Mouse (Mus musculus): ENCODE measurements at regions not wholly inside any gene's neighbourhood (a gene's known extent, or its start where the extent isn't known, plus 50 kb on each side); places are given as distances from the start of the nearest gene placed in this dataset.

GRCm38 (mm10) chr5:77594719-77595118 lies 186.9 kb upstream of the Igfbp7 start:
- no peak for DNase-seq (ENCODE audit: low spot score)

- no peak for DNase-seq (ENCODE audit: low spot score)
These were observed 181.4 kb upstream of the Igfbp7 start for GRCm38 (mm10) chr5:77589252-77589651.

- DNase-seq (ENCODE audit: low spot score): no peak
These were observed 173.9 kb upstream of the Igfbp7 start for GRCm38 (mm10) chr5:77581702-77582101.

GRCm38 (mm10) chr5:77581106-77581638 lies 173.3 kb upstream of the Igfbp7 start:
- no peak for DNase-seq (ENCODE audit: low spot score)

GRCm38 (mm10) chr5:77579826-77580745 lies 172.2 kb upstream of the Igfbp7 start:
- DNase-seq (ENCODE audit: low spot score): no peak

DNA sequence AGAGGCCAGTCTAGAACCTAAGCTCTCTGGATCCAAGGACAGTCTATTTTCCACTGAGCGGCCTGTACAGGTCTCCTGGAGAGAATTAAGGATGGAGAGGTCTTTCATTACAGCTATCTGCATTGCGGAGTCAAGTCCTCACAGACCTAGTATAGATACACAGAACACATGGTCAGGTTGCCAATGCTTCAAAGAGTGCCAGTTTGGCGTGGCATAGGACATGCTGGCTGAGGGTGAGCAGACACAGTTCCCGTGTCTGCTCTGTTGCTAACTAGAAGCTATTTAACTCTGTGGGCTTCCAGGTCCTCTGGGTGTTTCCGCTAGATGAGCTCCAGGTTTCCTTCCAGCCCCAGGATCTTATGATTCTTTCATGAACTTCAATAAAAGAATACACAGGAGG lies 169.0 kb upstream of the Igfbp7 start:
- DNase-seq (ENCODE audit: low spot score): no peak

DNA sequence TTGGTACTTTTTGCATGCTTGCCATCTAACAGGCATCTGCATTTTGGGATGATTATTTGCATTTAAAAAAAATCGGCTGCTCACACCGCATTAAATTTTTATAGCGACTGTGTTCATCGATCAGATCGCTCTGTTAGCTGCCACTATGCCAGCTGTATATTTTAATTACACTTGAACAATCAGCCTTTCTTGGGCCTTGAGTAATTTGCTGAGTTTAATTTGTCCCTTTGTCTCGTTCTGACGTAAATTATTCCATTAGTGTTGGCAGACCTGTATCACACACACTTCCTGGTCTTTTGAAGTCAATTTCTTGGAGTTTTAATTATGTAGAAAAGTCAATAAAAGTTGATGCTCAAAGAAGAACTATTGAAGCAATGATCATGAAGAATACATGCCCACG lies 167.9 kb upstream of the Igfbp7 start:
- DNase-seq (ENCODE audit: low spot score): no peak

DNA sequence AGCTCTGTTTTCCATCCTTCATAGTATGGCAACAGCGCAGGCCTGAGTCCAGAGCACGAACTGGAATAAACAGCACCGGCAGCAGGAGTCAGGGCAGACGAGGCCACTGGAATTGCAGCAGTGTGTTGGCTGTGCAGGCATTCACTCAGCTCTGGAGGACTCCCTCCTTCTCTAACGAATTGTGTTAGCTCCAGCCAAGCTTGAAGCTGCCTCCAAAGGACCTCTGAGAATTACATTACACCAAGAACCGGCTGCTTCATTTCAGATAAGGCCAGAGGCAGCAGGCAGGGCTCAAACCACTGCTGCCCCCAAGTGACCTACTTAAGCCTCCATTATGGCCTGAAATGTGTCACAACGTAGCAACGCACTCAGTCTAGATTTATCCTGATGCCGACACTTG lies 162.5 kb upstream of the Igfbp7 start:
- no peak for DNase-seq (ENCODE audit: low spot score)

DNA sequence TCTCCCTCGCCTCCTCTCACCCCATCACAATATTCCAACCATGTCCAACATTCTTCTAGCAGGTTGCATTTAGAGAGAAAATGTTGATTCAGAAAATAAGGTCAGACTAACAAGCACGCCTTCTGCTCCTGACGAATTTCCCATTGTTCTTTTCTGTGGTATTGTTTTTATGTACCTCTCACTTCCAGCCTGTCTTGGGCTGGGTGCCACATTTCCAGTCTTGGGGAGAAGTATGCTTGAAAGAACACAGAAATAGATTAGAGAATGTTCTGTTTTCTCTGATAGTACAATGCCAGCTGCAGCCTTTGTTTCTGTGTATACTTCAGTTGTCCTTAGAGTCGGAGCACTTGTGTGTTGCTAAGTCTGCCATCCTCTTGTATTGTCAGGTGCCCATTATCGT lies 160.3 kb upstream of the Igfbp7 start:
- DNase-seq (ENCODE audit: low spot score): no peak

DNA sequence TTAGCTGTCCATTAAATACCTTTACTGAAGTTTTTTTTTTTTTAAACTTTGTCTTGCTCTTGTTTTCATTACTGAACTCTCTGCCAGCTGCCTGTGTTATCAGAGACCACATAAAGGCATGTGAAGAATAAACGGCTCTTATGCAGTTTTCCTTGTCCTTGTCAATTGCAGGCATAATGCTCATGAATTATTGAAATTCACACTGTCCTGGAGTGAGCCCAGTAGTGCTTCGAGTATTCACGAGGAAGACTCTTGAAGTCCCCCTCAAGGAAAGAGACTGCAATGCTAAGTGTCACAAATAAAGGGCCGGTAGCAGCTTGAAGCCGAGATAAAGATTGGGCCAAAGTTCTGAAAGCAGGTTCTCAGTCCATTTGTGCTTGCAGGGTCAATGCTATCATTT lies 144.7 kb upstream of the Igfbp7 start:
- DNase-seq (ENCODE audit: low spot score): no peak

DNA sequence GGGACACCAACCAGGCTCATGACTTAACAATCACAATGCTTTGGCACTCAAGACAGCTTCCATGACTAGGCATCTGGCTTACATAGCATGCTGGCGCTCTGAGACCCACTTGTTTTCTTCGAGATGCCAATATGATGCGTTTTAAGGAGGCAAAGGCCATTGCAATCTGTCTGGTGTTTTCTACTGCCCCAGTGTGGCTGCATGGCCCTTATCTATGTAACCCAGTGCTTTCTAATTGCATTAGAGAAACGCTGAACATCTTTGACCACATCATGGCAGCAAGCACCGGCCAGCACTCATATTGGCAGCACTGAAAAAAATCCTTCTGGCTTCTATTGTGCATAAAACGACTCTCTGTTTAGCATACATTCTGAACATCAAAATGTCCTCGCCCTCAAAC lies 144.2 kb upstream of the Igfbp7 start:
- no peak for DNase-seq (ENCODE audit: low spot score)

DNA sequence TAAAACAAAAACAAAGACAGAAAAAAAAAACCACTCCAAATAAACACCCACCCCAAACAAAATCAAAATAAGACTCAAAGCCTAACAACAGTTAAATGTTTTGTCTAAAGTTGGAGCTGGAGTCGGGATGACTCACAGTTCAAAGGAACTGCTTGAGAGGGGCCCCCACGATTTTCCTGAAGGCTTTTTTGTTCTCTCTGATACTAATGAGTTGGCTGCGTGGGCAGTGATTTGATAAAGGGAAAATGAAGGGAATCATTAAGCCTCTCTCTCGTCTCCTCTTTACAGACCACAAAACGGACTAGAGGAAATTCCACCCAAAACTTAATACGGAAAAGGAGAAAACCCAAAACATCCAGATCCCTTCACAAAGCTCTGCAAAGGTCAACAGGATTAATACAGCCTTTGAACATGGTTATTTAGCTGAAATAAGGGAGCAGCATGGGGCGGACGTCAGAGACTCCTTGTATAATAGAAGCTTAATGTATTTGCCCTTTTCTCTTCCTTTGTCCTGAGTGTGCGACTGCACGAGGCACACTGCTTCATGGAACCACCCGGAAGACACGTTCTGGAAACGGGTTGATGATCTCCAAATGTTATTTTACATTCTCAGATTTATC lies 138.3 kb upstream of the Igfbp7 start:
- DNase-seq (ENCODE audit: low spot score): peak; percentile 22

DNA sequence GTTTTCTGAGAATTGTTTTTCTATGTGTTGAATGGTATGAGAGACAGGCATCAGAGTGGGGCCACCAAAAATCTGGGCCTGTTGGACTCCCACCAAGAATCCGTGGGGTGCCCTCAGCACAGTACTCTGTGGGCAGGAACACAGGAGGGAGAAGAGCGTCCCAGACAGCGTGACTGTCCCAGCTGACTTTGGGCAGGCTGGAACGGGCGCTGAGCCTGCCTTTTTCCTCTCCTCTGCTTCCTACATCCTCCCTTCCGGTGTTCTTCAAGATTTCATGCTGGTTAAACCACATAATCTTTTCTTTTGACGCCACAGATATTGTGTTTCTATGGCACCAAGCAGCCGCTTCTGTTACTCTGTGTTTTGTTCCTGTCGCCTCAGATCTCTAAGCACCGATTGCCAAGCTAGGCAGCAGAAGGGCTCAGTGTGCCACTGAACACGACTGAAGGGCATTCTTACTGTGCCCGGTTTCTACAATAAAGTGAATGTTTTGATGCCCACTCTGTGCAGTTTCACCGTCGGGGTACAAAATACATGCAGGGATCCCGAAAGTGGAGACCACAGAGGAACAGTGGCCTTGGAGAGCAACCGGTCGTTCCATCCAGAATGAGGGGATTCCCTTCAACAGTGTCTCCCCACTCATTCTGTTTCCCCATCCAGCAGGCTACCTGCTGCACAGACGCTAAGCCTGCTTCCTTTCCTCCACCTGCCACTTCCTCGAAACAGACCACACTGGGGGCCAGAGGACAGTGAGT lies 124.6 kb upstream of the Igfbp7 start:
- DNase-seq (ENCODE audit: low spot score): no peak

GRCm38 (mm10) chr5:77530376-77530775 lies 122.5 kb upstream of the Igfbp7 start:
- DNase-seq (ENCODE audit: low spot score): no peak

- no peak for DNase-seq (ENCODE audit: low spot score)
These were observed 109.4 kb upstream of the Igfbp7 start for GRCm38 (mm10) chr5:77517252-77517651.

GRCm38 (mm10) chr5:77515448-77515847 lies 107.6 kb upstream of the Igfbp7 start:
- DNase-seq (ENCODE audit: low spot score): no peak

DNA sequence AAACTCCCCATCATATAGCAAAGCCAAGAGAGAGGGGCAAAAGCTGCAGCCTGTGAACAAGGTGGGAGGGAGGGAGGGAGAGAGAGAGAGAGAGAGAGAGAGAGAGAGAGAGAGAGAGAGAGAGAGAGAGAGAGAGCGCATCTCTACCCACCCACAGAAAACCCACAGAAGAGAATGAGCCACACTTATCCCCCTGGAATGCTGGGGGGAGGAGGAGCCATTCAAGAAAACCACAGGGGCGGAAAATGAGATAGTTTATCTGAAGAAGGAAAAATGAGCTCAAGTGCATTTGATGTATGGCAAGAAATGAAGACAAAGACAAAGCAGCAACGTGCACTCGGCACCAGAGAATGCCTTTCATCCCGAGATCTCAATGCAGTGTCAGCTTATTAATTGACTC lies 94.8 kb upstream of the Igfbp7 start:
- no peak for DNase-seq (ENCODE audit: low spot score)

DNA sequence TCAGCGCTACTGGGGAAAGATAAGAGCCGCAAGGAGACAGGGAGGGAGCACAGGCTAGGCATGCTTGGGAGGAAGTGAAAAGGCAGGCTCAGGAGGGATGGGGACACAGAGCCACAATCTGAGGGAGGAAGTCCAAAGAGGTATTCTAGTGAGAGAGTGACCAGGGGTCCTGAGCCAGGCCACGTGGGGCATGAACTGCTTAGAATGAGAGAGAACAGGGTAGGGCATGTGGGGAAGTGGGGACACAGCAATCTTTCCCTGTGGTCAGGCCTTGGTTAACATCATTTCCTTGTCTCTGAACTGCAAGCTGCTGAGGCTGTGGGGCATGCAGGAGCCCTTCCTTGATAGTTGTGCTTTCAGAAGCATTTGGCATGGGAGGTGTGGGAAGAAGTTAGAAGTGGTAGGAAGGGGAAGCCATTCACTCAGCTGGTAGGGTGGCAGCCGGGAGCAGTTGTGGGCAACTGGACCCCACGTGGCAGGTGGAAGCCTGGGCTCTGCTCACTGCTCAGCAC lies 92.2 kb upstream of the Igfbp7 start:
- no peak for DNase-seq (ENCODE audit: low spot score)

DNA sequence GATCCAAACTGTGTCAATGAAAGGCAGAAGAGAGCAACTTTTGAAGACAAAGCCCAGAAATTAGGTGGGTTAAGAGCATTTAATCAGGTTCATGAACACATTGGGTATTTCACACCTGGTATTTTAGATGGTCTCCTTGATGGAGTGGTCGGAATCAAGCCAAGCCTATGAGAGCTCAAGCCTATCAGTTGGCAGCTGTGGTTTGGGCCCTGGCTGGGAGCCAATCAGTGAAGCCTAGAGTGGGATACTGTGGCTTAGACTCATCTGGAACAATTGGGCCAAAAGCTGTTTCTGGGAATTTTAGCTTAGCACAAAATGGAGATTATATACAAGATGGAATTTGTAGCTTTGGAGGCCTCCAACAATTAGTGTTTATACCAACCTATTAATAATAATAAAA lies 86.8 kb upstream of the Igfbp7 start:
- DNase-seq (ENCODE audit: low spot score): no peak

DNA sequence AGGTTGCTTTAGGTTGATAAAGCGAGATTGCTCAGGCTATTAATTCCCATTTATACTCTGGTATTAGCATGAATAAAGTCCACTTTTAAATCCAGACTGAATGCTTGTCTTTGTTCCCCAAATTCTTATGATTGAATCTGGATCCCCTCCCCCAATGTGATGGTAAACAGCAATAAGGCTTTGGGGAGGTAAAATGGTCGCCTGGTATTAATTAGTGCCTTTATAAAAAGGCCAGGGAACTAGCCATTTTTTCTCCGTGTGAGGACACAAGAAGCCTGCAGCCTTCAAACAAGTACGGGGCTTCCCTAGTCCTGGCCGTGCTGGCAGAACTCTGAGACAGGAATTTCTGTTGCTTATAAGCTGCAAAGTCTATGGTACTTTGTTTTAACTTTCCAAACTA lies 81.1 kb upstream of the Igfbp7 start:
- no peak for DNase-seq (ENCODE audit: low spot score)

GRCm38 (mm10) chr5:77487837-77488827 lies 80.3 kb upstream of the Igfbp7 start:
- peak; percentile 5 for DNase-seq (ENCODE audit: low spot score)
